Mouse (Mus musculus): ENCODE measurements around the gene Ost4. TPM values are rescaled to one million over a fixed set of nuclear protein-coding genes. Genes with fewer than 3 reads are reported as not detected.

Gene Ost4
- total and polyA plus RNA-seq, 2 experiments from 2014 or later = 179 to 224 TPM

GRCm38 (mm10) chr5:30867712-30868111, 39.9 kb downstream of the Ost4 start, which contains the start of gene Tmem214:
Tmem214 (plus strand) TSS chr5:30868012.
- Histone ChIP-seq H3K36me3 (ENCODE audit: insufficient read depth, low read length) (peaks cover 34% of the 10 kb centered on the region), H3K4me3 (ENCODE audit: low read length) (no peak within 1 kb of the TSS), H3K27ac (no peak within 1 kb of the TSS), H3K9ac (replicated peaks; ENCODE audit: low read length) (no peak within 1 kb of the TSS; the same call in 1 of the 2 replicates), H3K27me3 (ENCODE audit: insufficient read depth, low read length) (no peaks in the 10 kb centered on the region), H3K9me3 (ENCODE audit: low read length) (no peaks in the 10 kb centered on the region), H3K4me1 (ENCODE audit: insufficient read depth, low read length) (0 out of 2 replicates have a peak, but pooled peaks cover 5% of the 10 kb centered on the region), H3K4me2 (ENCODE audit: low read depth, low read length) (peak within 1 kb of the TSS; percentile 82; the same call in 1 of the 2 replicates)
- no peak for DNase-seq (ENCODE audit: low spot score)
- 95% methylated on average over 3 of the region's 3 CpGs for WGBS
- TF ChIP-seq CTCF (IDR thresholded peaks at IDR 0.05; ENCODE audit: low read depth) = no peak
- no peak for ATAC-seq

- Histone ChIP-seq H3K4me3 (ENCODE audit: low read length) (no peak overlapping the region), H3K4me1 (ENCODE audit: insufficient read depth, low read length) (0 out of 2 replicates have a peak, but pooled peaks cover 5% of the 10 kb centered on the region), H3K27ac (no peak overlapping the region), H3K36me3 (ENCODE audit: insufficient read depth, low read length) (peaks cover 28% of the 10 kb centered on the region), H3K9ac (replicated peaks; ENCODE audit: low read length) (no peak overlapping the region), H3K9me3 (ENCODE audit: low read length) (no peaks in the 10 kb centered on the region), H3K4me2 (ENCODE audit: low read depth, low read length) (no peak overlapping the region), H3K27me3 (ENCODE audit: insufficient read depth, low read length) (no peaks in the 10 kb centered on the region)
- no peak for TF ChIP-seq CTCF (IDR thresholded peaks at IDR 0.05; ENCODE audit: low read depth)
- ATAC-seq = no peak
- DNase-seq (ENCODE audit: low spot score) = no peak
- WGBS = 94% methylated on average over 3 of the region's 3 CpGs
Measured at GRCm38 (mm10) chr5:30866871-30867270, 40.7 kb downstream of the Ost4 start.

GRCm38 (mm10) chr5:30864322-30864721, 43.3 kb downstream of the Ost4 start:
- DNase-seq (ENCODE audit: low spot score) (no peak), ATAC-seq (peak; percentile 4; the same call in 1 of the 2 replicates)
- no peaks in the 10 kb centered on the region for H3K27me3 ChIP-seq (ENCODE audit: insufficient read depth, low read length)
- TF ChIP-seq CTCF (IDR thresholded peaks at IDR 0.05; ENCODE audit: low read depth) = no peak
- H3K4me1 ChIP-seq (ENCODE audit: insufficient read depth, low read length) = no peaks in the 10 kb centered on the region
- 45% methylated on average over 15 of the region's 15 CpGs for WGBS
- no peak overlapping the region for H3K4me3 ChIP-seq (ENCODE audit: low read length)
- H3K36me3 ChIP-seq (ENCODE audit: insufficient read depth, low read length) = peaks cover 18% of the 10 kb centered on the region
- H3K4me2 ChIP-seq (ENCODE audit: low read depth, low read length) = no peak overlapping the region
- H3K9me3 ChIP-seq (ENCODE audit: low read length) = no peaks in the 10 kb centered on the region
- no peak overlapping the region for H3K27ac ChIP-seq
- H3K9ac ChIP-seq (replicated peaks; ENCODE audit: low read length) = no peak overlapping the region

GRCm38 (mm10) chr5:30863852-30864251, 43.7 kb downstream of the Ost4 start:
- DNase-seq (ENCODE audit: low spot score) = no peak
- H3K36me3 ChIP-seq (ENCODE audit: insufficient read depth, low read length) = peaks cover 18% of the 10 kb centered on the region
- peak; percentile 55; the same call in 1 of the 2 replicates for ATAC-seq
- TF ChIP-seq CTCF (IDR thresholded peaks at IDR 0.05; ENCODE audit: low read depth) = peak; percentile 34
- H3K4me3 ChIP-seq (ENCODE audit: low read length) = no peak overlapping the region
- H3K27me3 ChIP-seq (ENCODE audit: insufficient read depth, low read length) = no peaks in the 10 kb centered on the region
- H3K9me3 ChIP-seq (ENCODE audit: low read length) = no peaks in the 10 kb centered on the region
- H3K27ac ChIP-seq = no peak overlapping the region
- no peak overlapping the region for H3K9ac ChIP-seq (replicated peaks; ENCODE audit: low read length)
- H3K4me1 ChIP-seq (ENCODE audit: insufficient read depth, low read length) = no peaks in the 10 kb centered on the region
- H3K4me2 ChIP-seq (ENCODE audit: low read depth, low read length) = no peak overlapping the region
- WGBS = 39% methylated on average over 4 of the region's 4 CpGs

GRCm38 (mm10) chr5:30856124-30856523, 51.5 kb downstream of the Ost4 start:
- H3K27ac ChIP-seq = no peak overlapping the region
- H3K9me3 ChIP-seq (ENCODE audit: low read length) = no peaks in the 10 kb centered on the region
- no peaks in the 10 kb centered on the region for H3K36me3 ChIP-seq (ENCODE audit: insufficient read depth, low read length)
- DNase-seq (ENCODE audit: low spot score) (no peak), ATAC-seq (no peak)
- TF ChIP-seq CTCF (IDR thresholded peaks at IDR 0.05; ENCODE audit: low read depth) = peak; percentile 49; the same call in 1 of the 2 replicates
- no peak overlapping the region for H3K9ac ChIP-seq (replicated peaks; ENCODE audit: low read length)
- no peak overlapping the region for H3K4me3 ChIP-seq (ENCODE audit: low read length)
- H3K27me3 ChIP-seq (ENCODE audit: insufficient read depth, low read length) = no peaks in the 10 kb centered on the region
- H3K4me1 ChIP-seq (ENCODE audit: insufficient read depth, low read length) = no peaks in the 10 kb centered on the region
- 84% methylated on average over 2 of the region's 2 CpGs for WGBS
- H3K4me2 ChIP-seq (ENCODE audit: low read depth, low read length) = no peak overlapping the region

Other genes starting within 250 kb of the Ost4 start
- 27.8 and 28.1 TPM in 2 replicates for gene Cenpa, start 241.0 kb downstream of the Ost4 start, total RNA-seq (2014; rRNA removed)
- gene Cenpa, start 241.0 kb downstream of the Ost4 start, polyA plus RNA-seq (2015; fragmentation: Nextera tagmentation; extraction: Ambion mirVana) = 53.4 and 63.2 TPM in 2 replicates
- gene Dpysl5, start 196.2 kb downstream of the Ost4 start, total RNA-seq (2014; rRNA removed) = 261 and 286 TPM in 2 replicates
- 120 and 148 TPM in 2 replicates for gene Dpysl5, start 196.2 kb downstream of the Ost4 start, polyA plus RNA-seq (2015; fragmentation: Nextera tagmentation; extraction: Ambion mirVana)
- gene Mapre3, start 93.1 kb downstream of the Ost4 start, total RNA-seq (2014; rRNA removed) = 51.7 and 55.8 TPM in 2 replicates
- 134 and 137 TPM in 2 replicates for gene Mapre3, start 93.1 kb downstream of the Ost4 start, polyA plus RNA-seq (2015; fragmentation: Nextera tagmentation; extraction: Ambion mirVana)
- gene Tmem214, start 39.8 kb downstream of the Ost4 start, total RNA-seq (2014; rRNA removed) = 86.7 and 89.5 TPM in 2 replicates
- 59.1 and 59.2 TPM in 2 replicates for gene Tmem214, start 39.8 kb downstream of the Ost4 start, polyA plus RNA-seq (2015; fragmentation: Nextera tagmentation; extraction: Ambion mirVana)
- gene Agbl5, start 19.1 kb downstream of the Ost4 start, total RNA-seq (2014; rRNA removed) = 58.7 and 61.8 TPM in 2 replicates
- gene Agbl5, start 19.1 kb downstream of the Ost4 start, polyA plus RNA-seq (2015; fragmentation: Nextera tagmentation; extraction: Ambion mirVana) = 14.9 and 18.0 TPM in 2 replicates
- 8.1 and 9.3 TPM in 2 replicates for gene Emilin1, start 5.6 kb upstream of the Ost4 start, total RNA-seq (2014; rRNA removed)
- gene Emilin1, start 5.6 kb upstream of the Ost4 start, polyA plus RNA-seq (2015; fragmentation: Nextera tagmentation; extraction: Ambion mirVana) = 10.3 and 10.5 TPM in 2 replicates
- gene Khk, start 13.6 kb upstream of the Ost4 start, total RNA-seq (2014; rRNA removed) = 3.0 and 14.6 TPM in 2 replicates
- gene Khk, start 13.6 kb upstream of the Ost4 start, polyA plus RNA-seq (2015; fragmentation: Nextera tagmentation; extraction: Ambion mirVana) = 16.5 and 17.4 TPM in 2 replicates
- gene Cgref1, start 37.8 kb upstream of the Ost4 start, total RNA-seq (2014; rRNA removed) = 114 and 153 TPM in 2 replicates
- 77.4 and 88.0 TPM in 2 replicates for gene Cgref1, start 37.8 kb upstream of the Ost4 start, polyA plus RNA-seq (2015; fragmentation: Nextera tagmentation; extraction: Ambion mirVana)
- gene Preb, start 52.6 kb upstream of the Ost4 start, total RNA-seq (2014; rRNA removed) = 43.7 and 49.6 TPM in 2 replicates
- 104 and 106 TPM in 2 replicates for gene Preb, start 52.6 kb upstream of the Ost4 start, polyA plus RNA-seq (2015; fragmentation: Nextera tagmentation; extraction: Ambion mirVana)
- 0.04 TPM in 1 of 2 replicates, not detected in the other for gene Tcf23, start 60.9 kb upstream of the Ost4 start, total RNA-seq (2014; rRNA removed)
- 0.06 TPM in 1 of 2 replicates, not detected in the other for gene Tcf23, start 60.9 kb upstream of the Ost4 start, polyA plus RNA-seq (2015; fragmentation: Nextera tagmentation; extraction: Ambion mirVana)
- gene Atraid, start 140.5 kb upstream of the Ost4 start, total RNA-seq (2014; rRNA removed) = 152 and 155 TPM in 2 replicates
- gene Atraid, start 140.5 kb upstream of the Ost4 start, polyA plus RNA-seq (2015; fragmentation: Nextera tagmentation; extraction: Ambion mirVana) = 240 and 242 TPM in 2 replicates
- gene Slc5a6, start 141.1 kb upstream of the Ost4 start, total RNA-seq (2014; rRNA removed) = 40.9 and 46.7 TPM in 2 replicates
- 27.9 and 33.7 TPM in 2 replicates for gene Slc5a6, start 141.1 kb upstream of the Ost4 start, polyA plus RNA-seq (2015; fragmentation: Nextera tagmentation; extraction: Ambion mirVana)
- gene Cad, start 147.0 kb upstream of the Ost4 start, total RNA-seq (2014; rRNA removed) = 56.2 and 58.8 TPM in 2 replicates
- 8.1 and 9.1 TPM in 2 replicates for gene Cad, start 147.0 kb upstream of the Ost4 start, polyA plus RNA-seq (2015; fragmentation: Nextera tagmentation; extraction: Ambion mirVana)
- not detected in 2 replicates for gene Dnajc5g, start 198.5 kb upstream of the Ost4 start, total RNA-seq (2014; rRNA removed)
- not detected in 2 replicates for gene Dnajc5g, start 198.5 kb upstream of the Ost4 start, polyA plus RNA-seq (2015; fragmentation: Nextera tagmentation; extraction: Ambion mirVana)
- gene Slc30a3, start 200.4 kb upstream of the Ost4 start, total RNA-seq (2014; rRNA removed) = 40.2 and 47.5 TPM in 2 replicates
- gene Slc30a3, start 200.4 kb upstream of the Ost4 start, polyA plus RNA-seq (2015; fragmentation: Nextera tagmentation; extraction: Ambion mirVana) = 33.5 and 37.2 TPM in 2 replicates
- gene Trim54, start 208.9 kb upstream of the Ost4 start, total RNA-seq (2014; rRNA removed) = 0.22 and 0.52 TPM in 2 replicates
- gene Trim54, start 208.9 kb upstream of the Ost4 start, polyA plus RNA-seq (2015; fragmentation: Nextera tagmentation; extraction: Ambion mirVana) = not detected in 2 replicates
- gene Ucn, start 231.0 kb upstream of the Ost4 start, total RNA-seq (2014; rRNA removed) = not detected in 2 replicates
- gene Ucn, start 231.0 kb upstream of the Ost4 start, polyA plus RNA-seq (2015; fragmentation: Nextera tagmentation; extraction: Ambion mirVana) = 0.44 and 0.54 TPM in 2 replicates
- 66.1 and 75.0 TPM in 2 replicates for gene Mpv17, start 246.5 kb upstream of the Ost4 start, total RNA-seq (2014; rRNA removed)
- 49.1 and 52.1 TPM in 2 replicates for gene Mpv17, start 246.5 kb upstream of the Ost4 start, polyA plus RNA-seq (2015; fragmentation: Nextera tagmentation; extraction: Ambion mirVana)